Mouse (Mus musculus): ENCODE measurements at regions not wholly inside any gene's neighbourhood (a gene's known extent, or its start where the extent isn't known, plus 50 kb on each side); places are given as distances from the start of the nearest gene placed in this dataset.

GRCm38 (mm10) chr3:148434033-148434432 lies 556.3 kb downstream of the Adgrl2 start:
- DNase-seq (ENCODE audit: low spot score): no peak

DNA sequence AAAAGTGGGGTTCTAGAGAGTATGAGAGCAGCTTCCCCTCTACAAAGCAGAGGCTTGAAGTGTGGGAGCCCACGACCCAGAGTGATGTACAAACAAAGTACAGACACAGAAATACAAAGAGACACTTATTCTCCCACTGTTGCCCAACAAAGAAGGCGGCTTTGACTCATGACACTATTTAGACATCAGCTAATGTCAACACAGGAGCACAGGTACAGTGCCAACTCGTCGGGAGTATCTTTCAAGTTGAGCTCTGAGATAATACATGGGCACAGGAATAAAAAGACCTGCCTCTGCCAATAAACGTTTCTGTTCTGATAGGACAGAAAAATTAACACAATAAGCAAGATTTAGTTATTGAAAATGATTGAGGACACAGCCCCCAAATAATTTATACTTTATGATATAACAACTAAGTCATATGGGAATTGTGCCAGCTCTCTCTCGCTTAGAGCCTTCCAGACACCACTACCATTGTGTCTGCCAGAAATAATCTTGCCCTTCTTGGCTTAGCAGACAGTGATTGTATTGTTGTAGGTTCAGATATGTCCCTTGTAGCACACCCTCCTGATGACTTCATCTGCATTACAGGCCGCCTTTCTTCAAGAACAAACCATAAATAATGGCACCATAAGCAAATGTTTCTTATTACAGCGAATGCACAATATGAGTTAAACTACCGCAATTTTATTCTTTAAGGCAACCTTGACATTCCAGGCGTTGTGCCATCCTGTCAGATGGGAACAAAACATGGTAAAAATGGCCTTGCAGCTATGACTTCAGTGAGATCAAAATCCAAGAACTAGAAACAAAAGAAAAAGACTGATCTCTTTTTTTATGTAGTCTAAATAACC lies 561.1 kb downstream of the Adgrl2 start:
- DNase-seq (ENCODE audit: low spot score): no peak

DNA sequence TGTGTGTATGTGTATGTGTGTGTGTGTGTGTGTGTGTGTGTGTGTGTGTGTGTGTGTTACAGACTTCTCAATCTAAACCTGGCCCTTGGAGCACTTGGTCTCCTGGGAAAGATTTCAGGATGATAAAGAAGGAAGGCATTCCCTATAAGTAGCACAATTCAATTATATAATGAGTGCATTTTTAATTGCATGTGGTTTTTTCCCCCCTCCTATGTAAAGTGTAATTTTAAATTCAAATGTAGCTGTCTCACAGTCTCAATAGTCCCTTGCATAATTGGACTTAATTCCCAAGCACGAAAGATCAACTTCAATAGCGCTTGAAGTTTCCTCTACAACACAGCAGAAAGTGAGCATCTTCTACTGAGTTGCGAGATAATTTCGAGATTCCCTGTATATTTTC lies 566.3 kb downstream of the Adgrl2 start:
- DNase-seq (ENCODE audit: low spot score): no peak

GRCm38 (mm10) chr3:148423383-148423782 lies 567.0 kb downstream of the Adgrl2 start:
- no peak for DNase-seq (ENCODE audit: low spot score)

- no peak for DNase-seq (ENCODE audit: low spot score)
Measured at GRCm38 (mm10) chr3:148422720-148423119, 567.6 kb downstream of the Adgrl2 start.

DNA sequence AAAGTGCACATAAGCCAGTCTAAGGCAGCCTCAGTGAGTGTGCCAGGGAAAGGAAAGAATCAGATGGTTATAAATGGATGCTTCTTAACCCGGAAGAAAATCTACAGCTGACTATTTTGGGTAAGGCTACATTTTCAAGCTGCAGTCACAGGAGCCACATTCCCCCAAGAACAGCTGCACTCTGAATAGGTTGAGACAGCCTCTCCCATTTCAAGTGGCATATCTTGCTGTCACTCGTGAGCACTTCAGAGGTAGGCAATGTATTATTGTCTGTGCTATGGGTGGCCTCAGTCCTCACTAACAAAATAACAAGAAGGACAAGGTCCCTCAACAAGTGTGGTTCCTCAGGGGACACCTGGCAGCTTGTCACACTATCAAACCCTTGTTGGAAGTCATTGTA lies 568.1 kb downstream of the Adgrl2 start:
- no peak for DNase-seq (ENCODE audit: low spot score)

GRCm38 (mm10) chr3:148420303-148420702 lies 570.1 kb downstream of the Adgrl2 start:
- no peak for DNase-seq (ENCODE audit: low spot score)

DNA sequence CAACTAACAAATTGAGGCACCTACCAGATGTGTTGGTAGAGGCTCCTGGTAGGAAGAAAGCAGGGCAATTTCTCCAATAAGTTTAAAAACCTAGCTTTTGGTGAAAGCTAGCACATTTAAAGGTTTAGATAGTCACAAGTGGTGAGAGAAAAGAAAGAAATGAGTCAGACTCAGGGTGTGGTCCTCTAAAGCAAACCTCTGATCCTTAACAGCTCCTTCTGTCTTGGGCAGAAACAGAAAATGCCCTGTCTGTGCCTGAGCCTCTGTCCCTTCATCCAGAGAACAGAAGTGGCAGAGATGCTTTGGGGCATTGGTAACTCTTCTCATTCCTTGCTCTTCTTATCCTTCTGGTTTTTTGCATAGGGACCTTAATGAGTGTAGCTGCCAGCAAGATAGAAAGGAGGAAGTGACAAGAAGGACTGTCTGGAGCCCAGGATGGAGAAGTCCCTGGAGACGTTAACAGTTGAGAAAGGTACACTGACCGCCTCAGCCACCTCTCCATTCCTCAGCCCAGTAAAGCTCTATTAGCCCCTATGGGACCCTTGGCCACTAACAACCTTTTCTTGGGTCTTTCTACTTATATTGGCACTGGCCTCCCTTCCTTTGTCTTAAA lies 570.8 kb downstream of the Adgrl2 start:
- DNase-seq (ENCODE audit: low spot score): no peak

DNA sequence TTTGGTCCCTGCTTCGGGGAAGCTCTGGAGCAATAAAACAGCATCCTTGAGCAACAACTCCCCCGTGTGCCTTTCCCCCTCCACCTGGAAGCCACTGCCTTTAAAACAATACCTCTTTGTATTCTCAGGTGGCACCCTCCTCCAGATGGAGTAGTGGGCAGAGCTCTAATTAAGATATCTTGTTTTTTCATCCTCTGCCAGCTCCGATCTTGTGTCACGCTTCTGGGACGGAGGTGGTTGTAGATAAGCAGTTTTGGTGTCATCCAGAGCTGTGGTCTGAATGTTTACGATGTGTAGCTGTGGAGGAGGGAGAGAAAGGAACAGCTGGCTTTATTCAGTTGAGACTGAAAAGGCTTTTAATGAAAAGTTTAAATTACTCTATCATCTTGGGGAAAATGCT lies 572.3 kb downstream of the Adgrl2 start:
- DNase-seq (ENCODE audit: low spot score): no peak

DNA sequence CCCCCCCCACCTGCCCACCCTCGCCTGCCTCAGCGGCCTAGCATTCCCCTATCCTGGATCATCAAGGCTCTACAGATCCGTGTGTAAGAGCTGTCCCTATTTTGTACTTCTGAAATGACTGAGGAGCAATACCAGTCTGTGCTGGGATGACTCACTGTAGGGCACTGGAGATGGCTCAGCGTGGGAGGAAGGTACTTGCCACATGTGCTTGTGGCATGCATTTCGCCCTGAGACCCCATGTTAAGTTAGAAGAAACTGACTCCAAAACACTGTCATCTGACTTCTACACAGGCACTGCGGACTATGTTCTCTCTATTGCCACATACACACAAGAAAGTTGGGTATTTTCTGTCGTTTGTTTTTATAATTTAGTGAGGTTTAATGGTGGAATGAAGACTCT lies 574.9 kb downstream of the Adgrl2 start:
- no peak for DNase-seq (ENCODE audit: low spot score)

- DNase-seq (ENCODE audit: low spot score): no peak
Measured at GRCm38 (mm10) chr3:148413027-148413426, 577.3 kb downstream of the Adgrl2 start.

GRCm38 (mm10) chr3:148412191-148412590 lies 578.2 kb downstream of the Adgrl2 start:
- DNase-seq (ENCODE audit: low spot score): no peak

- DNase-seq (ENCODE audit: low spot score): peak; percentile 79
Measured at GRCm38 (mm10) chr3:148398349-148398748, 592.0 kb downstream of the Adgrl2 start.

- DNase-seq (ENCODE audit: low spot score): no peak
Measured at GRCm38 (mm10) chr3:148387550-148387949, 602.8 kb downstream of the Adgrl2 start.

- no peak for DNase-seq (ENCODE audit: low spot score)
Measured at GRCm38 (mm10) chr3:148385712-148386111, 604.6 kb downstream of the Adgrl2 start.

DNA sequence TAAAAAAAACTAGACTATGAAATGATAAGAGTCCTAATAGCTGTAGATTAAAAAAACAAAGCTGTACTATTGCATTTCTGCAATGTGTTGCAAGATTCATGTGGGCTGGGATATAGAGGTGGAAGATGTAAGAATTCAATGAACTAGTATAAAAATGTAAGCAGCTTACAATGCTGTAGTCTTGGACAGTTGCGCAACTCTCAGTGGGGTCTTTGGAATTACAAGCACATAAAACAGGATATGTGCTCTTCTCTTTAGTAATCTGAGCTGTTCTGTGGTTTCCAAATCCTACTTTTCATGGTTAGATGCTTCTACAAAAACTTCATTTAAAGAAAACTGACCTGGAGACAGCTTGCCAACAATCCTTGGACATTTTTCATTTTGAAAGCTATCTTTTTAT lies 609.3 kb downstream of the Adgrl2 start:
- no peak for DNase-seq (ENCODE audit: low spot score)

- no peak for DNase-seq (ENCODE audit: low spot score)
Measured at GRCm38 (mm10) chr3:148363331-148363730, 627.0 kb downstream of the Adgrl2 start.

DNA sequence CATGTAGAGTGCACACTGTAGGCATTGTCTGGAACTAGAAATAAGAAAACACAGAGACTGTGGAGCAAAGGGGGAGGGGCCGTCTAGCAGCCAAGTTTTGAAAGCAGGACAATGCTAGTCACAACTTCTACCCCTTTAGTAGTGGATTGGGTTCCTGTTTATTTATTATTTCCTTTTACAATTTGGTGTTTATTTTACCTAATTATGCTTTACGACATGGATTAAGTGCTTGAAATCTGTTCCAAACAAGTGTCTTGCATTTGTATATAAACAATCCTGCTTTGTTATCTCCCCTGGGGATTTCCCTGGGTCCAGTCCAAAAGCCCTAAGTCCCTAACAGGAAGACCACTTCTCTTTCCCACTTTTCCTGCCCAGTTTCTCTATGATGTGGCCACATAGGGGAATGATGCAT lies 627.9 kb downstream of the Adgrl2 start:
- DNase-seq (ENCODE audit: low spot score): no peak

- DNase-seq (ENCODE audit: low spot score): peak; percentile 82
Measured at GRCm38 (mm10) chr3:148343633-148344361, 646.6 kb downstream of the Adgrl2 start.

DNA sequence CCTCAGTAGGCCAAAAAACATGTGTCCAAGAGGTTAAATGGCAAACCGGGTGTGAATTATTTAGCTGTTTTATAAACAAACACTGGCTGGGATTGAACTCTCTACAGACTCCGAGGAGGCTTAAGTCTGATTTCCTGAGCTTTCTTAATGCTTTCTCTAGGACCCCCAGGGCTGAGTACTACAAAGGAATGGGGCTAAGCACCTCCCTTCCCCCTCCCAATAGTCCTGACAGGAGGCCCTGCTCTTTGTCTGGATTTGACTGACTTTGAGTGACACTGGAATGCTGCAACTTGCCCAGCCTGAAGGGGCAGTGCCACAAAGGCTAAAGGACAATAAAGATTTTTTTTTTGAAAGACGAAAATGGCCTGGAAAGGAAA lies 647.1 kb downstream of the Adgrl2 start:
- DNase-seq (ENCODE audit: low spot score): peak; percentile 87

DNA sequence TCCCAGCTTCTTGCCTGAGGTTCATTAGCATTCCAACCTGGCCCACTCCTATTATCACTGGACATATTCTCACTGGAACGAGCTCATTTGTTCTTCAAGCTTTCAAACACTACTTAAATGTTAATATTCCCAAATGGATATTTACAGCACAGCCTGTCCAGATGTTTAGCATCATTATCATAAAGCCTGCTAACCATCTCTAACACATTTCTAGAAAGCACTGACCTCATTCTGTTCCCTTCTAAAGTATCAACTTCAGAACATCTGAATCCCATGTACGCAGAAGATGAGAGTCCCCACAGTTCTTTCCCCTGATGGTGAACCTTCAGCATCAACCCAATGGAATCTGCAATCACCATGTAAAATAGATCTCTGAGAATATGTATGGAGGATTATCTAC lies 651.1 kb downstream of the Adgrl2 start:
- no peak for DNase-seq (ENCODE audit: low spot score)

DNA sequence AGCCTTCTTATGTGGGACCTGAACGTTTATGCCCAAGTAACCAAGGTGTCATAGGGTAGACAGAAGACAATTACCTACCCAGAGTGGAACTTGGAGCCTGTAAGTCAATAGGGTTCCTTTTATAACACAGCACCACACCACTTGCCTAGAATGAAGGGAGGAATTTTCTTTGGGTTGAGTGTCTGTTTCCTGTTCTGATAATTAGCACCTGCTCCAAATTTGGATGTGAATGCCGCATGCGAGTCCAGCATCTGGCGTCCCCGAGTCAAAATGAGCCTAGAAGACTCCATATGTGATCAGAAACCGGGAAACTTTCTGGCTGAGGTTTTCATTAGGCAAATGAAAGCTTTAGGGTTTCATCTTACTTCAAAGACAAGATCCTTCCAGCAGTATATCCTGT lies 653.7 kb downstream of the Adgrl2 start:
- DNase-seq (ENCODE audit: low spot score): peak; percentile 36

DNA sequence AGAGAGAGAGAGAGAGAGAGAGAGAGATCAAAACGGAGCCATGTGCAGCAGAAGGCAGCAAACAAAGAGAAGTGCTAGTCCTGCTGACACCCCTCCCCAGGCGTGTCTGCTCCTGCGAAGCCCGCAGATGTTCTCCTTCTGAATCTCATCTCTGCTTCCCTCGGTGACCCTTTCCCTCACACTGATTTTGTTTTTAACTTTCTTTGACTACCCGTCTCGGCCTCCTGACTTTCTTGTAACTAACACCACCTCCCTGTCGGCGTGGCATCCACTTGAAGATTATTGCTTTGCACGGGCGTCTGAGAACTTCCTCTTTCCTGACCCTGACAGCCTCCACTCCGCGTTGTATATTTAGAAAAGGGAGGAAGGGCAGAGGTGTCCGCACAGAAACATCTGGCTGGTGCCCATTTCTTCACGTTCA lies 654.3 kb downstream of the Adgrl2 start:
- peak; percentile 54 for DNase-seq (ENCODE audit: low spot score)
